Mouse (Mus musculus) embryo, embryonic 11 days (tissue): ENCODE measurements at regions not wholly inside any gene's neighbourhood (a gene's known extent, or its start where the extent isn't known, plus 50 kb on each side); places are given as distances from the start of the nearest gene placed in this dataset.
A peak's percentile ranks its signal among the peaks of the same experiment; 100 is the strongest.
"Not testable (repeated sequence)": the region's sequence is repeated elsewhere in the genome, so short reads cannot be mapped to it uniquely, and the experiment has no call there.

Experiments
- DNase-seq: peaks from one replicate; pipeline ENCODE4 v3.0.0-alpha.2; 2015

DNA sequence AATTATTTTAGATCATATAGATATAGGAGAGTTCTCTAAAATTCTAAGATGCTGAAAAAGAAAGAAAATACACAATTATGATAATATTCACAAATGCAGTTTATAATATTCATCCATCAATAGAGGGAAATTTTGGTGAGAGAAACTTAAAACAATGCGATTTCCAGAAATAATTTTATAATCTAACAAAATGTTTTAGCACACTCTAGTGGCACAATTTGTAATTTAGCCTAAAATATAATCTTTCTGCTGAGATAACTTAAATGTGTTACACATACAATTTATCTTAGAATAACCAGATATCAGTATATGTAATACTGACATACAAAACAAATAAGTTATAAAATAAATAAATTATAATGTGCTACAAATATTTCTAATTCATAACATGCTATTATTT lies 159.5 kb upstream of the Klhl4 start:
- DNase-seq = no peak

DNA sequence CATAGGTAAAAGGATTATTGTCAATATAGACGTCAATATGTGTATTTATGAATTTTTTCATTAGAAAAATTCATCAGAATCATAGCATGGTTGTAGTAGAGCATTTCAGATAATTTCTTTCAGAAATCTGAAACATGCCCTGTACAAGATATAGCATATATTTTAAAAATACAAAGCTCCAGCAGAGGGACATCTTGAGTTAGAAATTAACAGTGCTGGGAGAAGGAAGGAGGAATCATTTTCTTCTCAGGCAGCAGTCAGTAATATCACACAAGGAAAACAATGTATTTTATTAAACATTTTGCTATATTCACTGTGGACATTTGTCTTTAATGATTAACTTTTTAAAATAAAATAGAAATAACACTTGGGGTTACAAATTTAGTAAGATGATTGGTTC lies 149.8 kb upstream of the Klhl4 start:
- peak; percentile 1 for DNase-seq

DNA sequence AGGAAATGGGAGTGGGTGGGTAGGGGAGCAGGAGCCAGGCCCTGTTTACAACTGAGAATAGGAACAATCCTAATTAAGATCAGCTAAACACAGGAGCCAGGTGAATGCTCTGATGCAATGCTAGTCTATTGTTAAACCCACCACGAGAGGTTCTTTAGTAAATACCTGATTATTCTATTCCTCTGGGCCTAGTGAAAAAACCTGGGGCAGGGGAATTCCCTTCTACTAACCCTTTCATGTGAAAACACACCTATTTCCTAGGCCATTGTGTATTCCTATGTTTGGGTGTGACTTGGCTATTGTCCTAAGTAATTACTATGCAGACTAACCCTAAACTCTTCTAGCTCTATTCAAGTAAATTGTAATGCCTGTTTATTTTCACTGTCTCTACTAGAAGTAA lies 138.0 kb upstream of the Klhl4 start:
- not testable (repeated sequence) for DNase-seq

DNA sequence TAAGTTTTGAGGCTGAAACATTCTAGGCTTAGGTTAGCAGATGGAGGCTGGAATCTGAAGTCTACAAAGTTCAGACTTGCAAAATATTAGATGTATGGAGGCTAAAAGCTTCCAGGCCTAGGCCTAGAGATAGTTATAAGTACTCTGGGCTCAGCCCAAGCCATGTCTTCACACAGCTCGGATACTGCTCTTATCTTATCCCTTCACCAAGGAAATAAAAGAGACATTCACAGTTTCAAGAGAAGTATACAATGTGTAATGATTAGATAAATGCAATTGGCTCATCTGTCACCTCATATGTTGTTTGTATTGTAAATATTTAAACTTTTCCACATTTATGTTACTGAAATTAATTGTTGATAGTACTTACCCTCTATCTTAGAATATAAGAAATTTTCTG lies 114.9 kb upstream of the Klhl4 start:
- DNase-seq = no peak
